Mouse (Mus musculus) heart, postnatal 25 days (tissue): Measurements from ENCODE around the gene Upp2. TPM values are rescaled to one million over a fixed set of nuclear protein-coding genes. Genes with fewer than 3 reads are reported as not detected.

ENCODE experiments used
- DNase-seq: peaks from one replicate; pipeline ENCODE4 v3.0.0; 2022; ENCODE audit warnings: low spot score
- intact Hi-C: fragments of 180-260 bp; cut with DNase I; formaldehyde crosslinking; loops from one replicate; pipeline ENCODE4 v1.15.1; 2025
- total RNA-seq, 2 experiments: library from RNA; stranded (reverse); gene quantifications; 2 replicates each; pipeline ENCODE4 v1.2.3; 2021

Upp2 gene
- total RNA-seq, result 1 to 10 TPM; 3.1 to 3.8 TPM

GRCm38 (mm10) chr2:58567066-58567810, at the start of gene Upp2, which contains the start of gene Acvr1:
Gene Upp2, plus strand, starts transcription at chr2:58567298.
Gene Acvr1, minus strand, starts transcription at chr2:58567157.
- intact Hi-C loops, result loop anchor here (1.0 to 5.0 kb wide), 3 partner anchors 34 to 100 kb away; no protein-coding TSS in a partner anchor
- DNase-seq, result peak; percentile 88

- no peak for DNase-seq
- intact Hi-C loops, result loop anchor here (5.0 kb wide), 1 partner anchor 41 kb away; no protein-coding TSS in a partner anchor
Measured at GRCm38 (mm10) chr2:58518517-58518916, 48.6 kb upstream of the Upp2 start.

- no peak for DNase-seq
- intact Hi-C loops, result no loop called here
Measured at GRCm38 (mm10) chr2:58520727-58521126, 46.4 kb upstream of the Upp2 start.

- no peak for DNase-seq
Measured at GRCm38 (mm10) chr2:58521621-58522020, 45.5 kb upstream of the Upp2 start.

GRCm38 (mm10) chr2:58523097-58523496, 44.0 kb upstream of the Upp2 start:
- no peak for DNase-seq
- intact Hi-C loops, result no loop called here

More at GRCm38 (mm10) chr2:58521621-58522020, 45.5 kb upstream of the Upp2 start:
- intact Hi-C loops, result no loop called here

- DNase-seq, result no peak
- intact Hi-C loops, result no loop called here
Measured at GRCm38 (mm10) chr2:58523894-58524293, 43.2 kb upstream of the Upp2 start.

GRCm38 (mm10) chr2:58524356-58524755, 42.7 kb upstream of the Upp2 start:
- intact Hi-C loops, result no loop called here
- no peak for DNase-seq

GRCm38 (mm10) chr2:58527786-58528185, 39.3 kb upstream of the Upp2 start:
- intact Hi-C loops, result loop anchor here (5.0 kb wide), 1 partner anchor 40 kb away; no protein-coding TSS in a partner anchor
- DNase-seq, result no peak

GRCm38 (mm10) chr2:58529384-58529783, 37.7 kb upstream of the Upp2 start:
- intact Hi-C loops, result loop anchor here (5.0 kb wide), 1 partner anchor 42 kb away; no protein-coding TSS in a partner anchor
- no peak for DNase-seq

- intact Hi-C loops, result loop anchor here (5.0 kb wide), 2 partner anchors 43 to 53 kb away; no protein-coding TSS in a partner anchor
- DNase-seq, result no peak
Measured at GRCm38 (mm10) chr2:58529860-58530440, 37.1 kb upstream of the Upp2 start.

- intact Hi-C loops, result loop anchor here (5.0 kb wide), 1 partner anchor 53 kb away; no protein-coding TSS in a partner anchor
- DNase-seq, result no peak
Measured at GRCm38 (mm10) chr2:58530521-58530920, 36.6 kb upstream of the Upp2 start.

GRCm38 (mm10) chr2:58532260-58532850, 34.7 kb upstream of the Upp2 start:
- DNase-seq, result peak; percentile 83
- intact Hi-C loops, result loop anchor here (2.0 to 5.0 kb wide), 2 partner anchors 34 to 55 kb away; partner anchors contain the start of genes Acvr1 and Upp2

- intact Hi-C loops, result loop anchor here (2.0 to 5.0 kb wide), 2 partner anchors 33 to 56 kb away; partner anchors contain the start of genes Acvr1 and Upp2
- DNase-seq, result no peak
Measured at GRCm38 (mm10) chr2:58533521-58534001, 33.5 kb upstream of the Upp2 start.

- DNase-seq, result no peak
- intact Hi-C loops, result loop anchor here (5.0 kb wide), 1 partner anchor 57 kb away; no protein-coding TSS in a partner anchor
Measured at GRCm38 (mm10) chr2:58534379-58534778, 32.7 kb upstream of the Upp2 start.

GRCm38 (mm10) chr2:58535233-58535632, 31.9 kb upstream of the Upp2 start:
- intact Hi-C loops, result no loop called here
- DNase-seq, result no peak

- intact Hi-C loops, result no loop called here
Measured at GRCm38 (mm10) chr2:58536796-58537195, 30.3 kb upstream of the Upp2 start.

GRCm38 (mm10) chr2:58538196-58538595, 28.9 kb upstream of the Upp2 start:
- DNase-seq, result no peak
- intact Hi-C loops, result no loop called here

More at GRCm38 (mm10) chr2:58536796-58537195, 30.3 kb upstream of the Upp2 start:
- DNase-seq, result no peak

- DNase-seq, result no peak
- intact Hi-C loops, result no loop called here
Measured at GRCm38 (mm10) chr2:58543252-58543651, 23.8 kb upstream of the Upp2 start.

GRCm38 (mm10) chr2:58544368-58544767, 22.7 kb upstream of the Upp2 start:
- intact Hi-C loops, result no loop called here

GRCm38 (mm10) chr2:58546264-58546663, 20.8 kb upstream of the Upp2 start:
- intact Hi-C loops, result no loop called here
- no peak for DNase-seq

More at GRCm38 (mm10) chr2:58544368-58544767, 22.7 kb upstream of the Upp2 start:
- no peak for DNase-seq
